Mouse (Mus musculus) mature B cell (primary cell): Measurements from ENCODE around the gene Tmem208.

Experiments
- in situ Hi-C: fragments of 300-500 bp; cut with MboI; formaldehyde crosslinking; loops from 2 replicates; pipeline ENCODE4 v1.14.3; 2019

Tmem208 gene

DNA sequence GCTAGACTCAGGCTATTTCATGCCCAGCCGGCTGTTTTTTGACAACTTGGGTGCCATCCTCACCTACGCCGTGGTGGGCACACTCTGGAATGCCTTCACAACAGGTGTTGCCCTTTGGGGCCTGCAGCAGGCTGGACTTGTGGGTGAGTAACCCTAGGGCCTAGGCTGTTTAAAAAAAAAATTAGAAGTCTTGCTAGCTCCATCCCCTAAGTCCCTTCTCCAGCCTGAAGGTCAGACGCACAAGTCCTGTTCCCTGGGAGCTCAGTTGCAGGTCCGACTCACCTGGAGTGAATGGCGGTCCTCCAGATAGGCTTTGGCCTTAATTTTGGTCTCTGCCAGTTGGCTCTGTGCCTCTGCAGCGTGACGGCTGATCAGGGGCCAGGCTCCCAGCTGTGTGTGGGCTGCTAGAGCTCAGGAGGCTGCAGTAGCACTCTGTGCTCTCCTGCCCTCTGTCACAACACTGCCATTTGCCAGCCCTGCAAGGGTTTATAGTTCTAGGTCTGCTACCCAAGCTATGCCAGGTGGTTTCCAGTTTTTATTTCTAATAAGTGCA lies 27.5 kb downstream of the Tmem208 start:
- in situ Hi-C loops: no loop called here

DNA sequence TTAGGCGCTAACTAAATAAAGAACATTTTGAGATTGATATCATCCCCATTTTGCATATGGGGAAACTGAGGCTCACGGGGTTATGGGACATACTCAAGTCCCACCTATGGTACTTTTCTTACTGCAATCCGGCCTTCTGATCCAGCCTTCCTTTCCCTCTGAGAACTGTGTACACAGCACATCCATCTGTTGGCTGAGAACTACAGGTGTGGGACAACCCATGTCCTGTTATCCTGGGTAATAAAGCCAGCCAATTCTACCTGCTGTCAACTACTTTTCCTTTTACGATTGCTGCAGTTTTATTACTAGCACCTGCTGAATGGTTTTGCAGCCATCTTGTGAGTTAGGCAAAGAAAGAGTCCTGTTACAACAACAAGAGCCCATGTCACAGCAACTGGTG lies 28.4 kb downstream of the Tmem208 start:
- in situ Hi-C loops: no loop called here

DNA sequence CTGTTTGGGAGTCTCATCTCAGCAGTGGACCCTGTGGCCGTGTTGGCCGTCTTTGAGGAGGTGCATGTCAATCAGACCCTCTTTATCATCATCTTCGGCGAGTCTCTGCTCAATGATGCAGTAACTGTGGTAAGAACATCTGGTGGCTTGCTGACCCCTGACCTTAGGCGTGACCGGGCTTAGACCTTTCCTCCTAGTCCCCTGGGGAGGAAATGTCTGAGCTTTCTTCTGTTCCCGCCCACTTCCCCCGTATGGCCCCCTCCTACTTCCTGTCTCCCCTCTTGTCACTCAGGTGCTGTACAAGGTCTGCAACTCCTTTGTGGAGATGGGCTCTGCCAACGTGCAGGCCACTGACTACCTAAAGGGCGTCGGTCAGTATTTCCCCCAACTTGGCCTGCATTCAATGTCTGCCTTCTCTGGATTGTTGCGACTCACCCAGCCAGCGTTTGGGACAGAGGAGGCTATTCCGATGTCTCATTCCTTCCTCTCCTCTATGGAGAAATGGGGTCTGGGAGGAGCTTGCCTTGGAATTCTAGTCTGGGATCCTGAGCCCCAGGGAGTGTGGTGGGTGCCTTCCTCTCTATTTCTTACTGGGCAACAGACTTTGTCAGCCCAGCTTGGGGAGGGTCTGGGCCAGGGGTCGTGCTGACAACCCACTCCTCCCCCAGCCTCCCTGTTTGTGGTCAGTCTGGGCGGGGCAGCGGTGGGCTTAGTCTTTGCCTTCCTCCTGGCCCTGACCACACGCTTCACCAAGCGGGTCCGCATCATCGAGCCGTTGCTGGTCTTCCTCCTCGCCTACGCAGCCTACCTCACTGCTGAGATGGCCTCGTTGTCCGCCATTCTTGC lies 29.2 kb downstream of the Tmem208 start:
- in situ Hi-C loops: no loop called here

GRCm38 (mm10) chr8:105356681-105357080 lies 30.5 kb downstream of the Tmem208 start:
- in situ Hi-C loops: no loop called here

- in situ Hi-C loops: no loop called here
Observed at GRCm38 (mm10) chr8:105359208-105359607, 33.1 kb downstream of the Tmem208 start.

DNA sequence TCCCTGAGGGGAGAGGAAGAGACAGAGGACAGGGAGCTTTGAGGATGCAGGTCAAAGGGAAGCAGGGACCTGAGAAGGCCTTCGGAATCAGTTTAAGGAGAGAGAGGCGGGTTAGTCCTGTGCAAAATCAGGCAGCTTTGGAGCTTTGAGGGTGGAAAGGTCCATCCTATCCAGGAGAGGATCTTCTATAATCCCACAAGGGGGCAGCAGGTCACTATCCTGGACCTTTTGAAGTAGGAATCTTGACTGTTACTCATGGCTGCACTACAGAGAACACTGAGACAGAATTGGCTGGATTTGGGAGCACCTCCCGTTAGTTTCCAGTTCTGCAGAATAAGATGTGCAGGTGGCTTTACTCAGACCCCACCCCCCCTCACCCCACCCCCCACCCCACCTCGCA lies 33.5 kb downstream of the Tmem208 start:
- in situ Hi-C loops: no loop called here

DNA sequence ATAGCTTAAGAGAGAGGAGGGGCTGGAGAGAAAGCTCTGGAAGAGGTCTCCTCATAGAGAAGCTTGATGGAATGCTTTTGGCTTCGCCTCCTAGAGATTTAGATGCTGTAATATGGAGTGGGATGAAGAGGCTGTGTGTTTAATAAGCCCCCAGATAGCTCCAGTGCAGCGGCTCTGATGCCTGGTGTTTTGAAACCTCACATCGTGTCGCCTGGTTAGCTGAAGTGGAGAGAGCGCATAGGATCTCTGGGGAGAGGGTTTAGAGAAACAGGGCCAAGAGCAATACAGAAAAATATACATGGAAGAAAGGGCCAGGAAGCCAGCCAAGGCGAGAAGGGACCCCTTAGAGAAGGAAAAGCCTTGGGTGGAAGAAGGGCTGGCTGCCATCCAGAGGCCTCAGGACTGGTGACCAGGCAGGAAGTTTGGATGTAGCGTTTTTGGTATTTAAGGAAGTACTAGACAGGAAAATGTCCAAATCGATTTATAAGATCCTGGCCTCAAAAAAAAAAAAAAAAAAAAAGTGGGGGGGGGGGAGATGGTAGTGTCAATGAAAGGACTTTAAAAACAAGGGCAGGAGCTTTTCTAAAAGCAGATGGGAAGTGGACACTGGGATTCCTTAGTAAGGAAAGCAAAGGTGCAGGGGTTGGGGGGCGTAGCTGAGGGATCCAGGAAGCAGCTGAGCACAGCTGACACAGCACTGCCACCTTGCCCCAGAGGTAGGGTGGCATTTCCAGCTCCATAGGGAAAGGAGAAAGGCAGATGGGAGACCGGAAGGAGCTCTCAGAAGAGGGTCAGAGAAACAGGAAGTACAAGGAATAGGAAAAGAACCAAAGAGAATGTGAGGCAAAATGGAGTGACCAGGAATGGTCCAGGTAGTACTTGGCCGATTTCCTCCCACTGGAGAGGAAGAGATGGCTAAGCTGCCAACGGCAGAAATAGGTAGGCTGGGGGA lies 35.9 kb downstream of the Tmem208 start:
- in situ Hi-C loops: no loop called here

DNA sequence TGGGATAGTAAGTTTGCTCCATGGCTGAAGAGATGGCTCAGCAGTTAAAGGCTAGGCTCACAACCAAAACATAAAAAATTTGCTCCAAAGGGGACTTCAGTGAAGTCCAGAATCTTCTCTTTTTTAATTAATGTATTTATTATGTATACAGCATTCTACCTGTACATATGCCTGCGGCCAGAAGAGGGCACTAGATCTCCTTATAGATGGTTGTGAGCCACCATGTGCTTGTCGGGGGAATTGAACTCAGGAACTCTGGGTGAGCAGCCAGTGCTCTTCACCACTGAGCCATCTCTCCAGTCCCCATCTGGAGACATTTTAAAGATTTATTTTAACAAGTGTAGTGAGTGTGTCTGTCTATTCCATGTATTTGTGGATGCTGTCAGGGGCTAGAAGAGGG lies 41.0 kb downstream of the Tmem208 start:
- in situ Hi-C loops: no loop called here

GRCm38 (mm10) chr8:105372473-105372872 lies 46.3 kb downstream of the Tmem208 start:
- in situ Hi-C loops: no loop called here

DNA sequence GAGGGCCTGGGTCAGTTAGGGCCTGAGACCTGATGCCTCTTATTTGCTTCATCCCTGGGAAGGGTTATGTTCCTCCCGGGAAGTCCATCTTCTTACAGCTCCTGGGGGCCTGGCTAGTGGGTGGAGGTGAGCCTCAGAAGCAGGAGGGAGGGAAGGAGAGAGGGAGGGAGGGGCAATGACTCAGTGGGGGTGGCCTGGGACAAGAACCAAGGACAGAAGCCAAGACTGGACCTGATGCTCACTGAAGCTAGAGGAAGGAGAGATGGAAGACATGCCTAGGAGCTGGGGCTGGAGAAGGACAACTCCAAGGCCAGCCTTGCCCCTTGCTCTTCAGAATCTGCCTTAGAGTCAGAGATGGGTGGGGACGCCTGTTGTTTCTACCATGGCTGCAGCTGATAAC lies 46.9 kb downstream of the Tmem208 start, which contains the start of gene Plekhg4:
Gene Plekhg4 (plus strand): TSS at position 243 of the 400 bp plus-strand sequence.
- in situ Hi-C loops: no loop called here

DNA sequence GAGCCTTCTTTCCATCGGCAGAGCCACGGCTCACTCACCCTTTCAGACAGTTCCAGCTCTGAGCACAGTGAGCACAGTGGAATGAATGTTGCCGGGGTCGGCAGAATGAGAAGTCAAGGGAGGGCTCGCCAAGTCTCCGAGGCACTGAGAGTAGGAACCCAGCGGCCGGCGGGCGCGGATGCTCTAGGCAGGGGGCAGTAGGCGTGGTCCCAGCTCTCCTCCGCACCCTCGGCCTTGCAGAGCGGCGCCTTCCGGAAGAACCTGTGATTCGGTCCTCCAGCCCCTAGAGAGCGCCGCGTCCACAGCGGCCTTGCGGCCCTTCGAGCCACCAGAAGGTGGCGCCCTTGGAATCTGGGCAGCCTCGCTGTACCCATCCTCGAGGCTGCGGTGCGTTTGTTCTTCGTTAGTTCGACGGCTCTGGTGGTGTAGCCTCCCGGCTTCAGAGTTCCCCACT lies 48.4 kb downstream of the Tmem208 start:
- in situ Hi-C loops: no loop called here

- in situ Hi-C loops: no loop called here
Observed at GRCm38 (mm10) chr8:105378673-105379072, 52.5 kb downstream of the Tmem208 start.

- in situ Hi-C loops: no loop called here
Observed at GRCm38 (mm10) chr8:105380308-105380707, 54.2 kb downstream of the Tmem208 start.

DNA sequence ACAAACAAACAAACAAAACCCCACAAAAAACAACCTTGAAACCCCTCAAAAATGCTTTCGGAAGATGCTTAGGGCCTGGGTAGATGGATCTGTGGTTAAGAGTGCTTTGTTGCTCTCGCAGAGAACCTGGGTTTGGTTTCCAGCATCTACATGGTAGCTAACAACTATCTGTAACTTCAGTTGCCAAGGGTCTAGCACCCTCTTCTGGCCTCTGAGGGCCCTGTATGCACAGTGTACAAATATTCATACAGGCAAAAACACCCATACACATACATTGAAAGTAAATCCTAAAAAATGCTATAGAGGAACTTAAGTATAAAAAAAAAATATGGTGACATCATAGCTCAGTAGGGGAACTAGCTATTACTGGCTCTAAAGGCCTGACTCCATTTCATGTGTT lies 57.9 kb downstream of the Tmem208 start:
- in situ Hi-C loops: no loop called here
